Mouse (Mus musculus): ENCODE results near the gene Sec31a. TPM values are rescaled to one million over a fixed set of nuclear protein-coding genes. Genes with fewer than 3 reads are reported as not detected.

The Sec31a gene
- polyA plus RNA-seq, 1 experiment from 2014 or later = 231 TPM

DNA sequence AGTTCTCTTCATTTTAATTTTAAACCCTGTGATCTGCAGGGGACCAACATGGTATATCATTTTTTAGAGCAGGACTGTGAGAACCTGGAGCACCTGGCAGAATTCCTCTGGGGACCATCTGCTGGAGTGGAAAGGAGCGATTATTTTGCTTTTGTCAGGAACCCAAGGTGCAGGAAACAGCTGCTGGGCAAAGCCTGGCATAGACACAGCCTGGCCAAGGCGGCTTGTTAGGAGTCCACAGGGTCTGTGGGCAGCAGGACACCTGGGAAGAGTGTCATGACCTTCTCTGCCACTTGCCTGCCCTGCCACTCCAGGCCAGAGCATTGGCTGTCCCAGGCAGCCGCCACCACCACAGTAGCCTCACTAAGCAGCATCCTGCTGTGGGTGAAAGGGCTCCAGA, 100.4 kb downstream of the Sec31a start:
- H3K9ac ChIP-seq = no peak overlapping the region
- H3K36me3 ChIP-seq = no peaks in the 10 kb centered on the region
- H3K9me3 ChIP-seq = no peaks in the 10 kb centered on the region
- no peak for ATAC-seq (ENCODE audit: low FRiP score, low read depth)
- H3K27me3 ChIP-seq = 0 out of 2 replicates have a peak, but pooled peaks cover 6% of the 10 kb centered on the region
- no peak overlapping the region for H3K4me3 ChIP-seq
- no peak overlapping the region for H3K4me2 ChIP-seq (replicated peaks)
- no peaks in the 10 kb centered on the region for H3K4me1 ChIP-seq
- H3K27ac ChIP-seq = no peak overlapping the region
- 42% methylated on average over 3 of the region's 3 CpGs for WGBS

DNA sequence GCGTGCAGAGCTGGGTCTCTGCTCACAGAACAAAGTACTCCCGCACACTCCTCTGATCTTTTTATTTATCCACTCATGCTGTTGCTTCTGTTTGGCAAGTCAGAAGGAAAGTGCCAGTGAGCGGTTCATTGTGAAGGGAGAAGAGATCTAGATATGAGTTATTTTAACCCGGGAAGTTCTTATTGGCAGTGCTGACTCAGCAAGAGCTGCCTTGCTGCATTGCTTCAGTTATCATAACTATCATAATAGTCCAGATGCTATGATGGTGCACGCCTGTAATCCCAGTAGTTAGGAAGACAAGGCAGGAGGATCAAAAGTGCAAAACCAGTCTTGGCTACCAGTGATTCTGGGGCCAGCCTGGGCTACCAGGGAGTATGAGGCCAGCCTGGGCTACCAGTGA, 103.6 kb downstream of the Sec31a start:
- no peak for ATAC-seq (ENCODE audit: low FRiP score, low read depth)
- 81% methylated on average over 5 of the region's 5 CpGs for WGBS

More for the DNA sequence above, 103.6 kb downstream of the Sec31a start:
- no peaks in the 10 kb centered on the region for H3K36me3 ChIP-seq
- H3K4me3 ChIP-seq = no peak overlapping the region
- H3K9ac ChIP-seq = no peak overlapping the region
- H3K4me2 ChIP-seq (replicated peaks) = no peak overlapping the region
- no peaks in the 10 kb centered on the region for H3K9me3 ChIP-seq
- H3K27me3 ChIP-seq = 0 out of 2 replicates have a peak, but pooled peaks cover 6% of the 10 kb centered on the region
- no peaks in the 10 kb centered on the region for H3K4me1 ChIP-seq
- no peak overlapping the region for H3K27ac ChIP-seq

Other genes with a start within 250 kb of the Sec31a start
- gene Lin54, start 84.4 kb upstream of the Sec31a start, polyA plus RNA-seq (2015; fragmentation: Nextera tagmentation; extraction: Ambion mirVana) = 11.0 and 13.4 TPM in 2 replicates
- 225 and 235 TPM in 2 replicates for gene Cops4, start 102.1 kb upstream of the Sec31a start, polyA plus RNA-seq (2015; fragmentation: Nextera tagmentation; extraction: Ambion mirVana)
- 4.5 and 6.0 TPM in 2 replicates for gene Plac8, start 156.0 kb upstream of the Sec31a start, polyA plus RNA-seq (2015; fragmentation: Nextera tagmentation; extraction: Ambion mirVana)

All from limb, embryonic 13.5 days (tissue).